ENCODE assay signal across 26 mouse cellular contexts in the genomic region with DNA sequence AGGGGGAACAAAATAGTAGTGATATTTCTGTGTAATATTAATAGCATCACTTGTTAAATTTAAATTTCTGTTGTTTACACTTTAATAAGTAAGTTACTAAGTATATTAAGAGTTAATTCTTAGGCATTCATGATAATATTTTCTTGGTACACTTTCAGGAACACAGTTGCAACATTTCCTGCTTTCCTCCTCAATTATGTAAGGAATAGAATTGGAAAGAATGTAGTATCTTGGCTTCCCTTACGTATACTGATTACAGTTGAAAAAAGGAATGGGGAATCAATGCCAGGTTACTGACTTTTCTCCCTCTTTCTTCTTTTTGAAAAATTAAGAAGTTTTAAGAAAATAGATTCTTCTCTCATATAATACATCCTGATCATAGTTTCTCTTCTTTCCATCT.
DNase-seq lines count a peak whose midpoint lies in the region; ATAC-seq and TF ChIP-seq lines count a peak whose summit lies in the region.
"Had no signal": no experiment of that assay in that cellular context is flagged by ENCODE, and none has a peak within 500 bp of the region (broad histone marks: within the 10 kb centered on the region; RNA-seq: fewer than 3 reads in every experiment).

No protein-coding gene starts in this region.

- no peak for TF ChIP-seq CTCF in heart, adult 2 months (IDR thresholded peaks at IDR 0.05)

- H3K4me1 ChIP-seq in heart, adult 2 months (ENCODE audit: control insufficient read depth, insufficient read depth, low read length): no peaks in the 10 kb centered on the region
- no peaks in the 10 kb centered on the region for H3K4me1 ChIP-seq in lung, embryonic 16.5 days (replicated peaks; ENCODE audit: control insufficient read depth, insufficient read depth, low read length)
- H3K4me1 ChIP-seq: embryonic facial prominence, embryonic 10.5 days; embryonic facial prominence, embryonic 13.5 days; forebrain, embryonic 12.5 days; forebrain, embryonic 15.5 days; heart, embryonic 12.5 days; heart, embryonic 15.5 days had no signal

- intact Hi-C loops in heart, adult 2 months (cut with DNase I): no loop called here

- no peak for ATAC-seq in lung, embryonic 16.5 days (ENCODE audit: low read depth)
- ATAC-seq in inflammation-experienced regulatory T-cells, adult 6 months: no peak
- ATAC-seq: CD4-positive, CD25-positive, alpha-beta regulatory T cell, adult 4 months; forebrain, embryonic 15.5 days; hindbrain, postnatal 0 days; intestine, postnatal 0 days had no signal

- H3K4me2 ChIP-seq in lung, embryonic 16.5 days (ENCODE audit: low read depth, low read length): no peak overlapping the region
- H3K4me2 ChIP-seq: embryonic facial prominence, embryonic 13.5 days; forebrain, embryonic 12.5 days; forebrain, embryonic 15.5 days; heart, embryonic 12.5 days; heart, embryonic 15.5 days; hindbrain, embryonic 14.5 days had no signal

- TF ChIP-seq POLR2A in heart, adult 2 months (IDR thresholded peaks at IDR 0.05; ENCODE audit: insufficient read depth, low read depth, low read length): no peak

- 43% methylated on average over 1 of the region's 1 CpGs for WGBS in heart, adult 2 months
- 50% methylated on average over 1 of the region's 1 CpGs for WGBS in lung, embryonic 16.5 days

- no peaks in the 10 kb centered on the region for H3K9me3 ChIP-seq in lung, embryonic 16.5 days (ENCODE audit: control insufficient read depth, low read length)
- H3K9me3 ChIP-seq: embryonic facial prominence, embryonic 10.5 days; embryonic facial prominence, embryonic 13.5 days; forebrain, embryonic 12.5 days; forebrain, embryonic 15.5 days; heart, embryonic 12.5 days; heart, embryonic 15.5 days had no signal

- H3K4me3 ChIP-seq in heart, adult 2 months: no peak overlapping the region
- H3K4me3 ChIP-seq in lung, embryonic 16.5 days (ENCODE audit: low read length): no peak overlapping the region
- H3K4me3 ChIP-seq: embryonic facial prominence, embryonic 10.5 days; embryonic facial prominence, embryonic 13.5 days; erythroblast, embryonic 14.5 days; forebrain, embryonic 12.5 days; forebrain, embryonic 15.5 days; heart, embryonic 12.5 days; heart, embryonic 15.5 days had no signal

- H3K27ac ChIP-seq in heart, adult 2 months: peak overlapping the region; percentile 59
- peak overlapping the region; percentile 47; the same call in 1 of the 2 replicates for H3K27ac ChIP-seq in lung, embryonic 16.5 days (ENCODE audit: low read length)
- H3K27ac ChIP-seq: embryonic facial prominence, embryonic 10.5 days; embryonic facial prominence, embryonic 13.5 days; forebrain, embryonic 12.5 days; forebrain, embryonic 15.5 days; heart, embryonic 15.5 days; hindbrain, embryonic 14.5 days; hindbrain, postnatal 0 days had no signal

- H3K36me3 ChIP-seq in heart, adult 2 months (ENCODE audit: control insufficient read depth, insufficient read depth, low read length): no peaks in the 10 kb centered on the region
- no peaks in the 10 kb centered on the region for H3K36me3 ChIP-seq in lung, embryonic 16.5 days (ENCODE audit: control insufficient read depth, insufficient read depth, low read length)
- H3K36me3 ChIP-seq: embryonic facial prominence, embryonic 10.5 days; embryonic facial prominence, embryonic 13.5 days; forebrain, embryonic 12.5 days; forebrain, embryonic 15.5 days; heart, embryonic 12.5 days; heart, embryonic 15.5 days had no signal

- DNase-seq in heart, adult 2 months: no peak
- no peak for DNase-seq in heart, adult 11 months
- DNase-seq in lung, postnatal 4 days: no peak
- DNase-seq in lung, postnatal 36 days: peak; percentile 14
- no peak for DNase-seq in lung, postnatal 10 days
- DNase-seq: adrenal gland, adult 2 months; adrenal gland, postnatal 14 days; cerebellum, adult 11-12 months; cerebellum, adult 8-10 months; cerebellum, postnatal 10 days; cerebellum, postnatal 36 days; embryo, embryonic 11 days; gastrocnemius, postnatal 14 days had no signal

- no peak overlapping the region for H3K9ac ChIP-seq in heart, adult 2 months (ENCODE audit: low read depth, low read length)
- no peak overlapping the region for H3K9ac ChIP-seq in lung, embryonic 16.5 days (ENCODE audit: low read length)
- H3K9ac ChIP-seq: embryonic facial prominence, embryonic 13.5 days; forebrain, embryonic 12.5 days; forebrain, embryonic 15.5 days; heart, embryonic 12.5 days; heart, embryonic 15.5 days; hindbrain, embryonic 14.5 days had no signal

- TF ChIP-seq EP300 in heart, adult 2 months (IDR thresholded peaks at IDR 0.05; ENCODE audit: insufficient read depth, low read depth, low read length): no peak

- no peaks in the 10 kb centered on the region for H3K27me3 ChIP-seq in heart, adult 2 months (ENCODE audit: control insufficient read depth, insufficient read depth, low read length)
- H3K27me3 ChIP-seq in lung, embryonic 16.5 days (ENCODE audit: control insufficient read depth, insufficient read depth, low read depth, low read length): no peaks in the 10 kb centered on the region
- H3K27me3 ChIP-seq: embryonic facial prominence, embryonic 13.5 days; forebrain, embryonic 12.5 days; forebrain, embryonic 15.5 days; heart, embryonic 12.5 days; heart, embryonic 15.5 days had no signal

- H3K79me2 ChIP-seq in heart, adult 2 months (replicated peaks; ENCODE audit: control insufficient read depth, insufficient read depth, low read length): no peaks in the 10 kb centered on the region
